Mouse (Mus musculus): ENCODE measurements around the gene Fpgt. TPM values are rescaled to one million over a fixed set of nuclear protein-coding genes. Genes with fewer than 3 reads are reported as not detected.
A peak's percentile ranks its signal among the peaks of the same experiment; 100 is the strongest.

The Fpgt gene
- polyA plus RNA-seq (2015; fragmentation: Nextera tagmentation; extraction: Ambion mirVana) = 18.0 and 19.4 TPM in 2 replicates

DNA sequence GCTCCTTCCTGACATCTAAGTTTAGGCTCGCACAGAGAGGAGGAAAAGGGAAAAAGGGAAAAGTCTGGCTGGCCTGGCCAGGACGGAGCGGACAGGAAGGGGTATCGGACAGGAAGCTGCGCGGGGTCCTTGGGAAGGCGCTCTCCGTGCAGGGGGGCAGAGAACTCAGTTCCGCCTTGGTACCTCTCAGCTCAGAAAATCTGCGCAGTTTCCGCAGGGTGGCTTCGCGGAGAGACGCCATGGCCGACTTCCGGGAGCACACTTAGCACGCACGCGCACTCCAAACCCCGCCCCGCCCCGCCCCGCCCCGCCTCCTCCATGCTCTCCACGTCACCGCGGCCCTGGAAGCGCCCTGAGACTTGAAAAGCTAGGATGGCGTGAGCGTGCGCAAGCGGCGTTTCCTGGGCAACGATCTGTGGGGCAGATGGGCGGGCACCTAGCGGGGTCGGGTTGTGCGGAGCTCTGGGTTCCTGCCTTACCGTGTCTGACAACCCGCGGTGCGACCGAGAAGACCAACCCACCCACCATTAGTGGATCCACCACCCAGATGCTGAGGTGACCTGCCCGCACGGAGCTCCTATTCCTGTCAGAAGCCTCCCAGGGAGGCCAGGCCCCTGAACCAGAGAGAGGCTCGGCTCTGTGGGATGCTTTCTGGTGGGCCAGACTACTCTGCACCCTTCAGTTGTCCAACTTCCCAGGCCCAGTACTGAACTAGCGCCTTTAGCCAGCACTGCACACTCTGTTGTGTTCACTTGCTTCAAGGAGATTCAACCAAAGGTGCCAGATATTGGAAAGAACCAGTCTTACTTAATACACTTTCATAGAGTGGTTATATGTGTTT, at the start of gene Fpgt, which contains the start of gene Lrriq3:
Fpgt (minus strand) TSS at position 288 of the 841 bp plus-strand sequence.
Lrriq3 (plus strand) TSS at position 319 of the 841 bp plus-strand sequence.
- WGBS = 1% methylated on average over 47 of the region's 47 CpGs
- H3K27ac ChIP-seq (replicated peaks) = peak within 1 kb of the TSS; percentile 93
- peak within 1 kb of the TSS; percentile 72 for H3K4me2 ChIP-seq
- peak; percentile 100 for ATAC-seq (ENCODE audit: low FRiP score)
- peaks cover 9% of the 10 kb centered on the region for H3K4me1 ChIP-seq
- H3K9ac ChIP-seq (replicated peaks) = peak within 1 kb of the TSS; percentile 72
- no peaks in the 10 kb centered on the region for H3K36me3 ChIP-seq
- H3K9me3 ChIP-seq (replicated peaks) = no peaks in the 10 kb centered on the region
- no peaks in the 10 kb centered on the region for H3K27me3 ChIP-seq (replicated peaks)
- H3K4me3 ChIP-seq (replicated peaks) = peak within 1 kb of the TSS; percentile 66

GRCm38 (mm10) chr3:155141047-155141446, 47.8 kb upstream of the Fpgt start:
- no peak for ATAC-seq (ENCODE audit: low FRiP score)
- no peak overlapping the region for H3K9ac ChIP-seq (replicated peaks)
- no peak overlapping the region for H3K4me2 ChIP-seq
- H3K27me3 ChIP-seq (replicated peaks) = no peaks in the 10 kb centered on the region
- H3K27ac ChIP-seq (replicated peaks) = no peak overlapping the region
- H3K9me3 ChIP-seq (replicated peaks) = no peaks in the 10 kb centered on the region
- H3K4me1 ChIP-seq = no peaks in the 10 kb centered on the region
- WGBS = 92% methylated on average over 11 of the region's 11 CpGs
- no peaks in the 10 kb centered on the region for H3K36me3 ChIP-seq
- no peak overlapping the region for H3K4me3 ChIP-seq (replicated peaks)

DNA sequence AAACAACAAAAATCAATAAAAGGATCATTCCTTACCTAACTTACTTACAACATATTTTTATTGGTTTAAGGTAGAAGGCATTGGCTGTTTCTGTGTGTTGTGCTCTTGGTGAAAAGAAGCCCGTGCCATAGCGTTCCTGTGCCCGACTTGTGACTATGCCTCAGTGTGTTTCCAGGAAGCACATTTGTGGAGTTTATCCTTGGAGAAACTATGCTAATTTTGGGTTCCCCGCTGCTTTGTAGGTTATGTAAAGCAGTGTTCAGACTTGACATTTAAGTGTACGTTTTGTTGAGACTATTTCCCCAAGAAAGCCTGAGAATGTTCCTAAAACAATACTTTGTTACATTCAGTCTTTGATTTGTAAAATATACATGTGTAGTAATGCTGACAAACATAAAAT, 44.5 kb upstream of the Fpgt start:
- H3K4me1 ChIP-seq = no peaks in the 10 kb centered on the region
- H3K9me3 ChIP-seq (replicated peaks) = no peaks in the 10 kb centered on the region
- H3K9ac ChIP-seq (replicated peaks) = no peak overlapping the region
- WGBS = 91% methylated on average over 5 of the region's 5 CpGs
- ATAC-seq (ENCODE audit: low FRiP score) = no peak
- no peaks in the 10 kb centered on the region for H3K36me3 ChIP-seq
- no peak overlapping the region for H3K27ac ChIP-seq (replicated peaks)
- no peaks in the 10 kb centered on the region for H3K27me3 ChIP-seq (replicated peaks)
- no peak overlapping the region for H3K4me3 ChIP-seq (replicated peaks)
- H3K4me2 ChIP-seq = no peak overlapping the region

- H3K27me3 ChIP-seq (replicated peaks) = no peaks in the 10 kb centered on the region
- WGBS = 61% methylated on average over 1 of the region's 1 CpGs
- ATAC-seq (ENCODE audit: low FRiP score) = no peak
Observed at GRCm38 (mm10) chr3:155105957-155106356, 12.8 kb upstream of the Fpgt start.

DNA sequence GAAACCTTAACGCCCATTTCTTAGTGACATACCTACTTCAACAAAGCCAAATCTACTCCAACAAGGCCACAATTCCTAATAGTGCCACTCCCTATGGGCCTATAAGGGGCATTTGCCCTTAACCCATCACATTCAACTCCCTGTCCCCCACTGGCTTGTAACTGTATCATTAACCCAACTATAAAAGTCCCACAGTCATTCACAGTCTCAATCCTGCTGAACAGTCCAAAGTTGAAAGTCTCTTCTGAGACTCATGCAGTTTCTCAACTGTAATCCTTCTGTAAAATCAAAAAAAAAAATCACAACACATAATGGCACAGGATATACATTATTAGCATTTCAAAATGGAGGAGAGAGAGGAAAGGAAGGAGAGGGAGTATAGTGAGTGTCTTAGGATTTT, 6.1 kb upstream of the Fpgt start:
- Histone ChIP-seq H3K4me2 (no peak overlapping the region), H3K9me3 (replicated peaks) (no peaks in the 10 kb centered on the region), H3K9ac (replicated peaks) (no peak overlapping the region), H3K27ac (replicated peaks) (no peak overlapping the region), H3K27me3 (replicated peaks) (no peaks in the 10 kb centered on the region), H3K4me1 (no peaks in the 10 kb centered on the region), H3K4me3 (replicated peaks) (no peak overlapping the region), H3K36me3 (no peaks in the 10 kb centered on the region)
- WGBS = 94% methylated on average over 1 of the region's 1 CpGs
- no peak for ATAC-seq (ENCODE audit: low FRiP score)

More at GRCm38 (mm10) chr3:155105957-155106356, 12.8 kb upstream of the Fpgt start:
- Histone ChIP-seq H3K4me2 (no peak overlapping the region), H3K4me3 (replicated peaks) (no peak overlapping the region), H3K4me1 (no peaks in the 10 kb centered on the region), H3K27ac (replicated peaks) (no peak overlapping the region), H3K9me3 (replicated peaks) (no peaks in the 10 kb centered on the region), H3K36me3 (no peaks in the 10 kb centered on the region), H3K9ac (replicated peaks) (no peak overlapping the region)

DNA sequence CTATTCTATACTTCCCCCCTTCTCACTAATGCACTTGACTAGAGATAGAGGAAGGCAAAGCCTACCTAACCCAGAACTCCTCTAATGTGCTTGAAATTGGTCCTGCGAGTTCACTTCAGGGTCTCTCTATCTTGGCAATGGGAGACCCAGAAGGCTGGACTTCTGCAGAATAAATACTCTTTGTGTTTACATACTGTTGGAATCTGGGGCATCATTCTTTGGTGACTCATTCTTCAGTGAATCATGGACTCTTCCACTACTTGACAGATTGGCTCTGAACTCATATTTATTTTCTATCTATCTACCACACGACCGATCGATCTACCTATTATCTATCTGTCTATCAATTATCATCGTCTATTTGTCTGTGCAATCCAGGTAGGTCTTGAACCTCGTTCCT, 1.1 kb downstream of the Fpgt start:
- Histone ChIP-seq H3K27ac (replicated peaks) (no peak overlapping the region), H3K27me3 (replicated peaks) (no peaks in the 10 kb centered on the region), H3K4me2 (peak overlapping the region; percentile 72), H3K9ac (replicated peaks) (no peak overlapping the region), H3K9me3 (replicated peaks) (no peaks in the 10 kb centered on the region), H3K4me3 (replicated peaks) (peak overlapping the region; percentile 66; the same call in 1 of the 2 replicates), H3K36me3 (peaks cover 8% of the 10 kb centered on the region), H3K4me1 (peaks cover 9% of the 10 kb centered on the region)
- WGBS = 91% methylated on average over 6 of the region's 6 CpGs
- no peak for ATAC-seq (ENCODE audit: low FRiP score)

DNA sequence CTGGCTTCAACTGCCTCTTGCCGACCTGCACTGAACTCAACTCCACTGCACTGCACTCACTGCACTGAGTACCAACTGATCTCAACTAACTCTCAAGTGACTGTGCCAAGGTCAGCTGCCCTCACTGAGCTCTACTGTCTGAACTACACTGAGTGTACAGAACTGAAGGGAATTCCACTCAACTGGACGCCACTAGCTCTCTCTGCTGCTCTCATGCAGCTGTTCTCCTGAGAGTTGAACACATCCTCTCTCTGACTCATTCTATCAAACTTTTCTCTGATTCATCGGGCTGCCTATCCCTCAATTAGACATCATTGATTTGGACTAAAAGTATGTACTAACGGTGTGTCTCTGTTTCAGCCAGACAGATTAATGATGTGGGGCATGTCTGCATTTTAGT, 15.3 kb downstream of the Fpgt start:
- 86% methylated on average over 4 of the region's 4 CpGs for WGBS
- ATAC-seq (ENCODE audit: low FRiP score) = no peak

GRCm38 (mm10) chr3:155059449-155059822, 33.8 kb downstream of the Fpgt start:
- no peak for ATAC-seq (ENCODE audit: low FRiP score)
- H3K9me3 ChIP-seq (replicated peaks) = no peaks in the 10 kb centered on the region
- no peak overlapping the region for H3K4me2 ChIP-seq
- no peak overlapping the region for H3K9ac ChIP-seq (replicated peaks)
- H3K36me3 ChIP-seq = no peaks in the 10 kb centered on the region
- H3K4me3 ChIP-seq (replicated peaks) = no peak overlapping the region
- H3K4me1 ChIP-seq = no peaks in the 10 kb centered on the region
- no peak overlapping the region for H3K27ac ChIP-seq (replicated peaks)
- H3K27me3 ChIP-seq (replicated peaks) = no peaks in the 10 kb centered on the region

More for the DNA sequence above, 15.3 kb downstream of the Fpgt start:
- Histone ChIP-seq H3K9me3 (replicated peaks) (no peaks in the 10 kb centered on the region), H3K27ac (replicated peaks) (no peak overlapping the region), H3K27me3 (replicated peaks) (no peaks in the 10 kb centered on the region), H3K4me2 (no peak overlapping the region), H3K9ac (replicated peaks) (no peak overlapping the region), H3K4me3 (replicated peaks) (no peak overlapping the region), H3K36me3 (no peaks in the 10 kb centered on the region), H3K4me1 (no peaks in the 10 kb centered on the region)

GRCm38 (mm10) chr3:155058800-155059448, 34.3 kb downstream of the Fpgt start:
- H3K36me3 ChIP-seq = no peaks in the 10 kb centered on the region
- ATAC-seq (ENCODE audit: low FRiP score) = no peak
- no peak overlapping the region for H3K4me2 ChIP-seq

DNA sequence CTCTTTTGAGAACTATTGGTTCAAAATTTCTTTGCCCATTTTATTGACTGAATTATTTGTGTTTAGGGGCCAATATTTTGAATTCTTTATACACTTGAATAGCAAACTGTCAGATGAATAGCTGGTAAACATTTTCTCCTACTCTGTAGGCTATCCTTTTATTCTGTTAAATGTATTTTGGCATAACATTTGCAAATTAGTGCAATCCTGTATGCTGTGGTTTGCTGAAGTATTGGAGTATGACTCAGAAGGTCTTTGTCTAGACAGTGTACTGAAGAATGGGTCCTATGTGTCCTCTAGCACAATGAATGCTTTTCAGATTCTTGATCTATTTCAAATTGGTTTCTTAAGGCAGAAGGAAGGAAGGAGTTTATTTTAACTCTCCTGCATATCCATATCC, 35.6 kb downstream of the Fpgt start:
- ATAC-seq (ENCODE audit: low FRiP score) = no peak

More at GRCm38 (mm10) chr3:155058800-155059448, 34.3 kb downstream of the Fpgt start:
- Histone ChIP-seq H3K27me3 (replicated peaks) (no peaks in the 10 kb centered on the region), H3K4me3 (replicated peaks) (no peak overlapping the region), H3K4me1 (no peaks in the 10 kb centered on the region), H3K9ac (replicated peaks) (no peak overlapping the region), H3K27ac (replicated peaks) (no peak overlapping the region), H3K9me3 (replicated peaks) (no peaks in the 10 kb centered on the region)
- WGBS = 83% methylated on average over 6 of the region's 6 CpGs

DNA sequence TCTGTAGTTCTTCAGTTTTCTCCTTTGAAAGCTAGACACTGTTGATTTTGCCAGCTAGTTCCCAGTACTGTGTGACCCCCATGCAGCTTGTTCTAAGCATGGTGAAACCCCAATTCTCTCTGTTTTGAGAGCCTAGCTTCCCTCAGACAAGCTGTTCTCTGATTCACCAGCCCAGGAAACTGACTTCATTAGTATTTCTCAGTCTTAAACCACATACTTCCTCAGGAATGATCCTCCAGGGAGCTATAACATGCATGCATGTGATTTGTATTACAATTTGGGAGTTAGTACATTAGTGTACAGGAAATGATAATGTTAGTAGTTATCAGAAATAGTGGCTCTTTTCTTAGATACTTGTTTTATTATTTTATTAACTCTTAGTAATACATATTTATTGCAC, 36.6 kb downstream of the Fpgt start:
- ATAC-seq (ENCODE audit: low FRiP score) = no peak
- Histone ChIP-seq H3K4me2 (no peak overlapping the region), H3K36me3 (no peaks in the 10 kb centered on the region), H3K4me1 (no peaks in the 10 kb centered on the region), H3K27ac (replicated peaks) (no peak overlapping the region), H3K9me3 (replicated peaks) (no peaks in the 10 kb centered on the region), H3K9ac (replicated peaks) (no peak overlapping the region), H3K27me3 (replicated peaks) (no peaks in the 10 kb centered on the region), H3K4me3 (replicated peaks) (no peak overlapping the region)

More for the DNA sequence above, 35.6 kb downstream of the Fpgt start:
- no peaks in the 10 kb centered on the region for H3K4me1 ChIP-seq
- no peaks in the 10 kb centered on the region for H3K36me3 ChIP-seq
- H3K27me3 ChIP-seq (replicated peaks) = no peaks in the 10 kb centered on the region
- no peaks in the 10 kb centered on the region for H3K9me3 ChIP-seq (replicated peaks)
- no peak overlapping the region for H3K4me2 ChIP-seq
- no peak overlapping the region for H3K27ac ChIP-seq (replicated peaks)
- no peak overlapping the region for H3K9ac ChIP-seq (replicated peaks)
- H3K4me3 ChIP-seq (replicated peaks) = no peak overlapping the region
